Mouse (Mus musculus): Measurements from ENCODE around the gene Syt13. TPM values are rescaled to one million over a fixed set of nuclear protein-coding genes. Genes with fewer than 3 reads are reported as not detected.

Gene Syt13
- total and polyA plus RNA-seq, 3 experiments: not detected

DNA sequence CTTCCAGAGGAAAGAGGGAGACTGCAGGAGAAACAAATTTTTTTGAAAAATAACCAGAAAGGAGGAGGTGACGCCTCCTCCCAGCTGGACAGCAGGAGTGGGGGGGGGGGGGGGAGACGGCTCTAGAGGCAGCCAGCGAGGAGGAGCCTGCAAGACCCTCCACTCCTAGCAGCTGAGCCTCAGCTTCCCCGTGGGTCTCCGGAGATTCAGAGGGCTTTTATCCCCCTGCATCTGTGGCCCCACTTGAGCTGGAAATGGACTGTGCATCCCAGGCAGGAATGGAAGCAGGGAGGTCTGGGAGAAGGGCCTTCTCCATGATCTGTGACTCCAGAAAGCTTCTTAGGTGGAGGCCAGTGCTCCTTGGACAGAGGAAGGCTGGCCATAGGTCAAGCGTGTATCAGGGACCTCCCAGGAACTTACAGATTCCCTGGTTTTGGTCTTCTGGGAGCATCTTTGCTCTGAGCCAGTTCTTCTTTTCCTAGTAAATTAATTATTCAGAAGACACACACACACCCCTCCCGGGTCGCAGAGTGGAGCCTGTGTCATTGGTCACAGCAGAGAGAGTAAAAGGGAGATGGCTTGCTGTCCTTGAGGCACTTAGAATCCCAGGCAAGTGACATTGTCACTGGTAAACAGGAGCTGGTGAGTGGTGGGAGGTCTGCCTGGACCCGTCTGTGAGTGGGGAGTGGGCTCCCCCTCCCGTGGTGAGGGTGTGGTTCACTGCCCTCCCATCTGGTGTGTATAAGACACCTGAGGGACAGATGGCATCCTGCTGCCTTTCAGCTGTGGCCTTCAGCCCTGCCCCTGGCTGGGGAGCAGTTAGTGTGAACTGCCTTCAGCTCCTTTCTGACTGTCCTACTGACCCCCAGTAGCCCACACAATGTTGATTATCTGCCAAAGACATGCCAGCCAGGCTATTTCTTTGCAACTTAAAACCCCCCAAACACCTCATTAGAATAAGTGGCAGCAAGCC lies 1.0 kb downstream of the Syt13 start:
- no peak overlapping the region for H3K4me3 ChIP-seq (ENCODE audit: control insufficient read depth in 1 of 2, insufficient read depth in 1 of 2, low read depth in 2 of 2, low read length in 2 of 2)
- no peak for DNase-seq (ENCODE audit: low read depth, low spot score)
- H3K27me3 ChIP-seq (ENCODE audit: control insufficient read depth in 1 of 2, insufficient read depth in 2 of 2, low read length in 2 of 2): peaks cover 2 to 3% of the 10 kb centered on the region in 2 experiments
- no peaks in the 10 kb centered on the region for H3K4me1 ChIP-seq (ENCODE audit: control insufficient read depth in 1 of 2, insufficient read depth in 2 of 2, low read length in 2 of 2)
- no peak overlapping the region for H3K27ac ChIP-seq (ENCODE audit: control insufficient read depth, low read depth, low read length)
- H3K79me2 ChIP-seq (ENCODE audit: control insufficient read depth, insufficient read depth, low read length, poor library complexity): no peaks in the 10 kb centered on the region
- no peaks in the 10 kb centered on the region for H3K9me3 ChIP-seq (replicated peaks; ENCODE audit: insufficient read depth, low read length)
- no peak overlapping the region for H3K9ac ChIP-seq (ENCODE audit: control insufficient read depth, low read depth, low read length, poor library complexity, severe bottlenecking)
- H3K36me3 ChIP-seq (ENCODE audit: control insufficient read depth in 1 of 2, insufficient read depth in 2 of 2, low read length in 2 of 2): no peaks in the 10 kb centered on the region
- no peak for TF ChIP-seq RCOR1 (IDR thresholded peaks at IDR 0.05; ENCODE audit: low read depth, low read length)
- no peak for TF ChIP-seq POLR2AphosphoS2 (IDR thresholded peaks at IDR 0.05; ENCODE audit: low read length)
- TF ChIP-seq SMC3 (IDR thresholded peaks at IDR 0.05; ENCODE audit: low read depth, low read length): no peak
- no peak for TF ChIP-seq MAFK (IDR thresholded peaks at IDR 0.05; ENCODE audit: borderline replicate concordance, low read depth, low read length)
- no peak for TF ChIP-seq ETS1 (IDR thresholded peaks at IDR 0.05; ENCODE audit: low read depth, low read length)
- no peak for TF ChIP-seq POLR2A (IDR thresholded peaks at IDR 0.05; ENCODE audit: control insufficient read depth in 1 of 2, insufficient read depth in 1 of 2, low read depth in 1 of 2, low read length in 2 of 2, poor library complexity in 1 of 2)
- no peak for TF ChIP-seq UBTF (IDR thresholded peaks at IDR 0.05; ENCODE audit: borderline replicate concordance, insufficient read depth, low read depth, low read length)
- TF ChIP-seq USF2 (IDR thresholded peaks at IDR 0.05; ENCODE audit: borderline replicate concordance in 1 of 2, insufficient read depth in 1 of 2, low read depth in 1 of 2, low read length in 2 of 2): no peak
- no peak for TF ChIP-seq CHD1 (IDR thresholded peaks at IDR 0.05; ENCODE audit: low read depth, low read length)
- no peak for TF ChIP-seq MYB (IDR thresholded peaks at IDR 0.05; ENCODE audit: low read depth, low read length)
- no peak for TF ChIP-seq SIN3A (IDR thresholded peaks at IDR 0.05; ENCODE audit: low read length)
- TF ChIP-seq TCF12 (IDR thresholded peaks at IDR 0.05; ENCODE audit: low read depth, low read length): no peak
- TF ChIP-seq CTCF (IDR thresholded peaks at IDR 0.05 in 2 of 3, conservative IDR thresholded peaks at IDR 0.05 in 1 of 3; ENCODE audit: control insufficient read depth in 1 of 3, insufficient read depth in 1 of 3, low read depth in 2 of 3, low read length in 3 of 3, poor library complexity in 1 of 3, severe bottlenecking in 1 of 3): no peak

GRCm38 (mm10) chr2:92917405-92918142 lies 2.7 kb downstream of the Syt13 start:
- no peak overlapping the region for H3K4me3 ChIP-seq (ENCODE audit: control insufficient read depth in 1 of 2, insufficient read depth in 1 of 2, low read depth in 2 of 2, low read length in 2 of 2)
- H3K27ac ChIP-seq (ENCODE audit: control insufficient read depth, low read depth, low read length): no peak overlapping the region
- H3K4me1 ChIP-seq (ENCODE audit: control insufficient read depth in 1 of 2, insufficient read depth in 2 of 2, low read length in 2 of 2): no peaks in the 10 kb centered on the region
- no peak overlapping the region for H3K9ac ChIP-seq (ENCODE audit: control insufficient read depth, low read depth, low read length, poor library complexity, severe bottlenecking)
- H3K79me2 ChIP-seq (ENCODE audit: control insufficient read depth, insufficient read depth, low read length, poor library complexity): no peaks in the 10 kb centered on the region
- TF ChIP-seq GATA1 (IDR thresholded peaks at IDR 0.05; ENCODE audit: low read depth, low read length) (no peak), RAD21 (IDR thresholded peaks at IDR 0.05; ENCODE audit: low read depth, low read length) (no peak), JUND (IDR thresholded peaks at IDR 0.05; ENCODE audit: low read depth, low read length) (no peak), CHD1 (IDR thresholded peaks at IDR 0.05; ENCODE audit: low read depth, low read length) (no peak), CTCF (IDR thresholded peaks at IDR 0.05 in 2 of 3, conservative IDR thresholded peaks at IDR 0.05 in 1 of 3; ENCODE audit: control insufficient read depth in 1 of 3, insufficient read depth in 1 of 3, low read depth in 2 of 3, low read length in 3 of 3, poor library complexity in 1 of 3, severe bottlenecking in 1 of 3) (no peak), ZKSCAN1 (IDR thresholded peaks at IDR 0.05; ENCODE audit: low read depth, low read length) (no peak), TCF12 (IDR thresholded peaks at IDR 0.05; ENCODE audit: low read depth, low read length) (no peak), POLR2AphosphoS5 (IDR thresholded peaks at IDR 0.05; ENCODE audit: borderline replicate concordance, low read depth, low read length) (no peak)
- DNase-seq (ENCODE audit: low read depth, low spot score): no peak
- no peaks in the 10 kb centered on the region for H3K9me3 ChIP-seq (replicated peaks; ENCODE audit: insufficient read depth, low read length)
- H3K36me3 ChIP-seq (ENCODE audit: control insufficient read depth in 1 of 2, insufficient read depth in 2 of 2, low read length in 2 of 2): no peaks in the 10 kb centered on the region
- peaks cover 2 to 3% of the 10 kb centered on the region in 2 experiments for H3K27me3 ChIP-seq (ENCODE audit: control insufficient read depth in 1 of 2, insufficient read depth in 2 of 2, low read length in 2 of 2)
